Mouse (Mus musculus) neural tube, embryonic 14.5 days (tissue): ENCODE measurements around the gene Nxnl2. TPM values are rescaled to one million over a fixed set of nuclear protein-coding genes. Genes with fewer than 3 reads are reported as not detected.

Source experiments
- ATAC-seq: fragments of 200-750 bp; cut with Nextera tagmentation; 2 replicates; pipeline ENCODE4 v1.8.0; 2017; ENCODE audit warnings: low read depth, mild to moderate bottlenecking, moderate TSS enrichment, moderate library complexity
- H3K27ac ChIP-seq: fragments of 300-500 bp; sonication (generic); 2 replicates; pipeline ENCODE4 v1.5.1; 2014; ENCODE audit warnings: low read depth, mild to moderate bottlenecking, control low read depth, low read length, moderate library complexity, mixed read lengths
- H3K27me3 ChIP-seq: fragments of 300-500 bp; sonication (generic); 2 replicates; pipeline ENCODE4 v1.6.1; 2014; ENCODE audit warnings: low read length; ENCODE audit not compliant: control insufficient read depth, insufficient read depth
- H3K36me3 ChIP-seq: fragments of 300-500 bp; sonication (generic); 2 replicates; pipeline ENCODE4 v1.6.1; 2014; ENCODE audit warnings: low read length, mixed read lengths; ENCODE audit not compliant: control insufficient read depth, insufficient read depth
- H3K4me1 ChIP-seq: fragments of 300-500 bp; sonication (generic); 2 replicates; pipeline ENCODE4 v1.6.1; 2014; ENCODE audit warnings: low read length; ENCODE audit not compliant: control insufficient read depth, insufficient read depth
- H3K4me2 ChIP-seq: fragments of 300-500 bp; sonication (generic); 2 replicates; pipeline ENCODE4 v1.6.1; 2014; ENCODE audit warnings: mild to moderate bottlenecking, low read depth, low read length, control low read depth
- H3K4me3 ChIP-seq: fragments of 300-500 bp; sonication (generic); 2 replicates; pipeline ENCODE4 v1.5.1; 2014; ENCODE audit warnings: low read depth, low read length, control low read depth, mixed read lengths
- H3K9ac ChIP-seq: fragments of 300-500 bp; sonication (generic); replicated peaks from 2 replicates; pipeline ENCODE4 v1.6.1; 2014; ENCODE audit warnings: low read depth, mild to moderate bottlenecking, control low read depth, low read length, mixed read lengths
- H3K9me3 ChIP-seq: fragments of 300-500 bp; sonication (generic); 2 replicates; pipeline ENCODE4 v1.6.1; 2016; ENCODE audit warnings: low read length; ENCODE audit not compliant: control insufficient read depth
- WGBS: fragments of 180-500 bp; shearing (Covaris S2); extraction: QIAGEN DNeasy Blood & Tissue Kit; methylation state at CpG from one replicate; pipeline ENCODE4 v1.1.7; 2014; 5-methylcytosine and 5-hydroxymethylcytosine counted together
- microRNA-seq: library from miRNA; unstranded; fragments of <30 nt; microRNA quantifications from one replicate; pipeline ENCODE4, GENCODE M21; 2016
- polyA plus RNA-seq: library from polyadenylated mRNA; unstranded; fragments of >200 nt; fragmentation: Nextera tagmentation; extraction: Ambion mirVana; gene quantifications from 2 replicates; pipeline ENCODE4 v1.2.1, GENCODE M21; 2014

The Nxnl2 gene
- polyA plus RNA-seq, 1 experiment from 2014 or later: 2.7 TPM

DNA sequence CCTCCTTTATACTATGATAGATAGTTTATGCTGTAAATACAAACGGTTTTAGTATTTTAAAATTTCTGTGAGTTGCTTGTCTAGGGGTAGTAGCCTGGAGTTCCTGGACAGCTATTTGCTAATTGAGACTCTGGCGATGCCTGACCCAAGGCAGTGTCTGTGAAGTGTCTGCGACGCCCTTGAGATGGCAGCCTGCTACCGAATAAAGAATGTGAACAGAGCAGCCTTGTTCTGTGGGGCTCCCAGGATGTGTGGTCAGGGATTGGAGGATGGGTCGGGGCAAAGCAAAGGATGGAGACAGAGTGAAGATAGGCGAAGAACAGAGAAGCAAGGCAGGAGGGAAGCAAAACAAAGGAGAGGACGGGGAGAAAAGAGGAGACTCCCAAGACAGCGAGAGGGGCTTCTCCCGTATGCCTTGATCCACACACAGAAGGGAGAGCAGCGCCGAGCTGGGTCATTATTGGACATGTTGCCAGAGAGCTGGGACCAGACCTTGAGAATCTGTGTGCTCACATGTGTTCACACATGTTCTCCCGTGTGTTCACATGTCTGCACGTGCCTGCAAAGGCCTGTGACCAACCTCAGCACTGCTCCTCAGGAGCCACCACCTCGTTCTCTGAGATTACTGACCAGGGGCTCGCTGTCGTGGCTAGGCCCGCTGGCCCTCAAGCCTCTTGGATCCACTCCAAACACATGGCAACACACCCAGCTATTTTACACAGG is 37.7 kb downstream of the Nxnl2 start:
- Histone ChIP-seq H3K27ac (no peak overlapping the region), H3K36me3 (no peaks in the 10 kb centered on the region), H3K27me3 (no peaks in the 10 kb centered on the region), H3K4me2 (no peak overlapping the region), H3K9ac (no peak overlapping the region), H3K4me3 (no peak overlapping the region), H3K4me1 (no peaks in the 10 kb centered on the region), H3K9me3 (no peaks in the 10 kb centered on the region)
- WGBS: 61% methylated on average over 18 of the region's 18 CpGs
- peak; percentile 89; the same call in 1 of the 2 replicates for ATAC-seq

DNA sequence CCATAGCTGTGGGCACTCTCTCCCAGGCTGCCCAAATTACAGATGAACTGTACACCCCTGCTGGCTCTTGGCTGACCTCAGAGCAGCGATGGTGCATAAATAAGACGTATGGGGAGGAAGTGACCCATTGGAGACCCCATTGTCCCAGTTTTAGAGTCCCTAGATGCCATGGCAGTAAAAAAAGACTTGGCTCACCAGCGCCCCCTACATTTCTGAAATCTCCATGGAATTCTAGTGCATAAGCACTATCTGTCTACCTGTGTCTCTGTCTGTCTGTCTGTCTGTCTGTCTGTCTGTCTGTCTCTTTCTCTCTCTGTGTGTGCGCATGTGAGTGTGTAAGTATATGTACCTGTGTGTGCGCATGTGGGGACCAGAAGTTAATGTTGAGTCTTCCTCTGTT is 39.8 kb downstream of the Nxnl2 start:
- H3K4me3 ChIP-seq: no peak overlapping the region
- H3K9ac ChIP-seq: no peak overlapping the region
- H3K36me3 ChIP-seq: no peaks in the 10 kb centered on the region
- H3K27me3 ChIP-seq: no peaks in the 10 kb centered on the region
- no peak overlapping the region for H3K27ac ChIP-seq
- WGBS: 64% methylated on average over 5 of the region's 5 CpGs
- H3K4me1 ChIP-seq: no peaks in the 10 kb centered on the region
- no peak for ATAC-seq
- no peaks in the 10 kb centered on the region for H3K9me3 ChIP-seq
- no peak overlapping the region for H3K4me2 ChIP-seq

DNA sequence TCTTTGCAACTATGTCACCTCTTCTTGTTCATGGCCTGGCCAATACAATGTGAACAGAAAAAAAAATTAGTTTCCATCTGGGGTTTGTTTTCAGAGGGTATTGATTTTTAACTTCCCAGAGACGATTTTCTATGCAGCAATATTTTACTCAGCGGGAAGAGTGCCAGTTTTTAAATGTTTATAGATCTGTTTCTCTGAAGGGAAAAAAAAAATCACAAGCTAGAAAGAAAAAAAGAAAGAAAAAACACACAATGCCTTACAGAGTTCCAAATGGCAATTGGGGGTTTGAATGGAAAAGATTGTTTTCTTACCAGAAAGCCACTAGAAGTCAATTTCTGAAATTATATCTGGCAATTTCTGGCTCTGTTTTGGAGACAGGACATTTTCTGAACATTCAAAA is 43.9 kb downstream of the Nxnl2 start:
- WGBS: 66% methylated on average over 2 of the region's 2 CpGs
- no peak for ATAC-seq
- H3K4me1 ChIP-seq: no peaks in the 10 kb centered on the region
- H3K27ac ChIP-seq: no peak overlapping the region
- H3K4me2 ChIP-seq: no peak overlapping the region
- H3K9me3 ChIP-seq: no peaks in the 10 kb centered on the region
- H3K27me3 ChIP-seq: no peaks in the 10 kb centered on the region
- no peak overlapping the region for H3K9ac ChIP-seq
- no peaks in the 10 kb centered on the region for H3K36me3 ChIP-seq
- H3K4me3 ChIP-seq: no peak overlapping the region

DNA sequence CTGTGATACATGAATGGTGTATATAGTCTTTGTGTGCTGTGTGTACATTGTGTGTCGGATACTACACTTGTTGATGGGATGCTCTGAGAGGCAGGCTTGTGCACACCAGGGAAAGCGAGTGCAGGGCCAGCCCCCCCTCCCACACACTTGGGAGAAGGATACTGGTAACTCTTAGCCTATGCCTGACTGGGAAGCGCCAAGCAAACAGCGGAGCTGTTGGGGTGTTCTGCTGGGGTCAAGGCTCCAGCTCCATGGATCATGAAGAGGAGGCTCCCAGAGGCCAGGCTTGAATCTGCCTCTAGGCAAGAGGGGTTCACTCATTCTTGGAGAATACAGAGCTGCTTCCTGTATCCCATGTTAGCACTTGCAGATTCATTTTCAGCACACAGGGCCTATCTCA is 50.1 kb downstream of the Nxnl2 start:
- WGBS: 87% methylated on average over 4 of the region's 4 CpGs
- no peak overlapping the region for H3K4me3 ChIP-seq
- no peaks in the 10 kb centered on the region for H3K9me3 ChIP-seq
- H3K9ac ChIP-seq: no peak overlapping the region
- H3K36me3 ChIP-seq: no peaks in the 10 kb centered on the region
- no peak overlapping the region for H3K4me2 ChIP-seq
- H3K27me3 ChIP-seq: no peaks in the 10 kb centered on the region
- H3K27ac ChIP-seq: no peak overlapping the region
- no peaks in the 10 kb centered on the region for H3K4me1 ChIP-seq
- no peak for ATAC-seq

DNA sequence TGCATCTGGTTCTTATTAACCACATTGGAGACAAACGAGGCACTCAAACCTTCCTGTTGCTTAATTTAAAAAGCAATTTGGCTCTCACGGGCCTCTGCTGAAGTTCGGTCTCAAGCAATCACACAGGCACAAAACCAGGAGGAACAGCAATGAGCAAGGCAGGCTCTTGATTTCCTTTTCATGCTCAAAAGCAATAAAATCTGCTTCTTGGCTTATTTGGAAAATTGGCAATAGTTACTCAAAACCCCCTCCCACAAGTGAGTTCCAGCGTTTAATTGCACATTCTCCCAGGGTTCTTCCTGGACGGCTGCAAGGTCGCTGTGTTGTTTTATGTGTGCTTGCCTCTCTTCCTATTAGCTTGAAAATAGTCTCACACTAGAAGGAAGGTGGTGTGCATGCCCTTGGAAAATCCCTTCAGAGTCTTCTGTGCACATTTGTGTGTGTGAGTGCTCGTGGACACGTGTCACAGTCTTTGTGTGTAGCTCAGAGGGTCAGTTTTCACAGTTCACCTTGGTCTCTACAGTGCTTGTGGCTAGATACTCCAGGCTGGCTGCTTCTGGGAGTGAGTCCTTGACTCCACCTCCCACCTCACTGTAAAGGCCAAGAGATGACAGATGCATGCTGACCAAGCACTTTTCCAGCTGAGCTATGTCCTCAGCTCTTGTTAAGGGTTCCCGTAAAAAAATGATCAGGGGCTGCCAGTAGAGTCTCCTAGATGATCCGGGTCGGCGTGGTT is 50.8 kb downstream of the Nxnl2 start:
- no peak overlapping the region for H3K9ac ChIP-seq
- no peaks in the 10 kb centered on the region for H3K4me1 ChIP-seq
- H3K36me3 ChIP-seq: no peaks in the 10 kb centered on the region
- no peaks in the 10 kb centered on the region for H3K9me3 ChIP-seq
- no peak overlapping the region for H3K4me3 ChIP-seq
- no peak for ATAC-seq
- no peak overlapping the region for H3K4me2 ChIP-seq
- no peaks in the 10 kb centered on the region for H3K27me3 ChIP-seq
- no peak overlapping the region for H3K27ac ChIP-seq
- 66% methylated on average over 12 of the region's 12 CpGs for WGBS

Small RNAs within 50 kb of the gene (microRNA-seq; reads per million reads assigned to microRNA genes)
- not detected for gene Gm44341

Other genes starting within 250 kb of the Nxnl2 start
- 161 and 181 TPM in 2 replicates for gene Spin1, start 70.1 kb upstream of the Nxnl2 start, polyA plus RNA-seq
- 5.9 and 12.8 TPM in 2 replicates for gene S1pr3, start 237.6 kb downstream of the Nxnl2 start, polyA plus RNA-seq